Mouse (Mus musculus) gastrocnemius, postnatal 36 days (tissue): ENCODE results near the gene AW146154. TPM values are rescaled to one million over a fixed set of nuclear protein-coding genes. Genes with fewer than 3 reads are reported as not detected.
A peak's percentile ranks its signal among the peaks of the same experiment; 100 is the strongest.
"Not testable (repeated sequence)": the region's sequence is repeated elsewhere in the genome, so short reads cannot be mapped to it uniquely, and the experiment has no call there.

ENCODE experiments used
- DNase-seq, 2 experiments: peaks; one replicate each; pipeline ENCODE4 v3.0.0; 2022
- intact Hi-C: fragments of 180-260 bp; cut with DNase I; formaldehyde crosslinking; loops from one replicate; pipeline ENCODE4 v1.15.1; 2025
- long read RNA-seq, 2 experiments: library from polyadenylated mRNA; stranded (forward); transcript quantifications; one replicate each; pipeline ENCODE4 v2.0.0; 2021
- total RNA-seq, 2 experiments: library from RNA; stranded (reverse); gene quantifications; 2 replicates each; pipeline ENCODE4 v1.2.3; 2021

AW146154 gene
- 1 to 10 TPM; 2.7 to 3.4 TPM for total RNA-seq
- long read RNA-seq, experiment 1, partial matches to known transcripts: 0 of 9 reads
- long read RNA-seq, experiment 1, other reads (novel, unspliced or antisense): 4 of 9 reads
- long read RNA-seq, experiment 2, transcript AW146154-201 (4 exons, 3,411 nt): major isoform, 6 of 8 reads
- long read RNA-seq, experiment 2, partial matches to known transcripts: 0 of 8 reads
- long read RNA-seq, experiment 2, other reads (novel, unspliced or antisense): 2 of 8 reads

- DNase-seq: peak; percentile 96 to 98
- intact Hi-C loops: loop anchor here (1.0 to 5.0 kb wide), 3 partner anchors 98 to 133 kb away; partner anchors contain the start of genes 2610021A01Rik, AI987944 and Zfp788
Measured at GRCm38 (mm10) chr7:41499389-41500049, at the start of gene AW146154, which contains the start of gene Gm20449. TSS of gene AW146154 (minus strand) at chr7:41499890. TSS of gene Gm20449 (minus strand) at chr7:41499417.

GRCm38 (mm10) chr7:41512672-41513071, 13.0 kb upstream of the AW146154 start:
- intact Hi-C loops: no loop called here
- no peak for DNase-seq

DNA sequence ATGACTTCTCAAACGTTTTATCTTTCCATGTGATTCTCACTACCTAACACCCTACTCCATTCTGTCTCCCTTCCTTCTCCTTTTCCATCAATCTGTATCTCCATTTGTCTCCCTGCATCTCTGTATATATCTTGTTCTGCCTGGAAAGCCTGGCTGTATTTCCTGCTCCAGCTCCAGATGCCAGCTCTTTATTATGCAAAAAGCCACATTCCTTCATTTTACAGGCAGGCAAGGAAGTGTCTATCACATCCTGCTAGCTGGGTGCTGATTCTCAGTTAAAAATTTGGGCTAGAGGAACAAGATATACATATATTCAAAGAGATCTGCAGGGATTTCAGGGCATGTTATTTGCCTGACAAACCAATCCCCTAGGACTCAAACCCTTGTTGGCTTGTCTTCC, 12.5 kb upstream of the AW146154 start:
- intact Hi-C loops: no loop called here
- no peak for DNase-seq

- intact Hi-C loops: loop anchor here (5.0 kb wide), 1 partner anchor 95 kb away; the partner anchor contains the start of gene 2610021A01Rik
- no peak for DNase-seq
Measured at GRCm38 (mm10) chr7:41502402-41502801, 2.7 kb upstream of the AW146154 start.

- DNase-seq: no peak
- intact Hi-C loops: loop anchor here (2.0 to 5.0 kb wide), 2 partner anchors 97 to 132 kb away; partner anchors contain the start of genes 2610021A01Rik and Zfp788
Measured at GRCm38 (mm10) chr7:41500151-41500934, 653 bp upstream of the AW146154 start.

GRCm38 (mm10) chr7:41499018-41499388, 687 bp downstream of the AW146154 start:
- intact Hi-C loops: loop anchor here (1.0 kb wide), 1 partner anchor 106 kb away; the partner anchor contains the start of gene AI987944
- not testable (repeated sequence) for DNase-seq

- DNase-seq, intact Hi-C loops: not testable (repeated sequence)
Measured at GRCm38 (mm10) chr7:41498464-41498863, 1.2 kb downstream of the AW146154 start.

- no peak for DNase-seq
- intact Hi-C loops: no loop called here
Measured at GRCm38 (mm10) chr7:41497871-41498270, 1.8 kb downstream of the AW146154 start.

DNA sequence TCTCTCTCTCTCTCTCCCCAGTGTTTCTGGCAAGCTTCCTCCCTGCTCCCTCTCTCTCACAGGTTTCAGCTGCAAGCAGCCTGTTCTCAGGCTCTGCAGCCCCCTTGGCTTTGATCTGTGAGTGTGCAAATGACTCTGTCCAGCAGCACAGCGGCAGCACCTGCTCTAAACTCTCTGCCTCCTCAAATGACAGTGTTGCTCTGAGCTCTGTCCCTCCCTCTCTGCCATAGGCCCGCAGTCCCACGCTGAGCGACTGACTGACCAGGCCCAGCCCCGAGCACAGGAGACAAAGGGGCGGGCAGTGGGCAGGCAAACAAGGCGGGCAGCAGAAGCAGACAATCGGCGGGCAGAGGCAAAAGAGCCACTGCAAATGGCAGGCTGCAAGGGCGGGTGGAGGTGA, 47.8 kb downstream of the AW146154 start:
- intact Hi-C loops: no loop called here
- no peak for DNase-seq

DNA sequence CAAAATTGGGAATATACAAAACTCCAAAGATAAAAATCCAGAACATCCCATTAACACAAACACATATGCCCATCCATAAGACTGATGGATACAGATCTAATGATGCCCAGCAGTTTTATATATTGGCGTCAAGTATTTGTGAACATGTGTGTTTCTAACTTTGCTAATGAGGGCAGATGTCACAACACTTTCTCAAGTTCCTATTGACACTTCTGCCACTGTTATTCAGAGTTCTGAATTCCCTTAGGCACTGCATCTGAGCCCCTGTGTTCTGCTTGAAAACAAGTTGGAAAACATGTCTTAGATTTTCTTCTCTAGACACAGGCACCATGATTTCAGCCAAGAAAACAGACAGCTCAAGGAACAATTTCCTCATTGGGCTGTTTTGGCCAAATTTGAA, 51.1 kb downstream of the AW146154 start, which contains the start of gene Vmn2r57:
Gene Vmn2r57, minus strand, starts transcription at position 101 of the 400 bp plus-strand sequence.
- intact Hi-C loops, DNase-seq: not testable (repeated sequence)

Other genes with a start within 250 kb of the AW146154 start
- gene AI987944, start 106.5 kb downstream of the AW146154 start, total RNA-seq: 10 to 100 TPM in 1 of 2 experiments, 1 to 10 TPM in 1; 9.5 to 10.4 TPM
- under 1 TPM; 0.17 to 0.18 TPM for gene Vmn2r57, start 51.2 kb downstream of the AW146154 start, total RNA-seq
- gene Gm20449, start 473 bp downstream of the AW146154 start, total RNA-seq: not detected
- not detected for gene Gm6871, start 73.8 kb upstream of the AW146154 start, total RNA-seq
- 10 to 100 TPM in 1 of 2 experiments, 1 to 10 TPM in 1; 8.5 to 10.2 TPM for gene 2610021A01Rik, start 99.3 kb upstream of the AW146154 start, total RNA-seq
- 1 to 10 TPM; 7.1 to 9.4 TPM for gene Zfp788, start 133.3 kb upstream of the AW146154 start, total RNA-seq